Mouse (Mus musculus) monocyte, adult 59 days (primary cell): ENCODE results near the gene Vwa2. TPM values are rescaled to one million over a fixed set of nuclear protein-coding genes. Genes with fewer than 3 reads are reported as not detected.

Experiments
- total RNA-seq, 2 experiments: library from RNA; stranded (reverse); gene quantifications; one replicate each; pipeline ENCODE4 v1.2.4; 2023

The Vwa2 gene
- not detected for total RNA-seq

GRCm38 (mm10) chr19:56873816-56874600, at the start of gene Vwa2:
Gene Vwa2 (plus strand): TSS chr19:56874249.

GRCm38 (mm10) chr19:56826047-56826631, 47.9 kb upstream of the Vwa2 start, which contains the start of gene Tdrd1:
Gene Tdrd1 (plus strand): TSS chr19:56826209.

Other genes with a start within 250 kb of the Vwa2 start
- 10 to 100 TPM; 30.3 to 35.2 TPM for gene Adrb1, start 152.1 kb upstream of the Vwa2 start, total RNA-seq
- 10 to 100 TPM; 31.2 to 33.0 TPM for gene Ccdc186, start 52.1 kb upstream of the Vwa2 start, total RNA-seq
- not detected for gene Tdrd1, start 48.0 kb upstream of the Vwa2 start, total RNA-seq
- not detected for gene Afap1l2, start 134.0 kb downstream of the Vwa2 start, total RNA-seq